Mouse (Mus musculus) yolk sac, embryonic 10.5 days (tissue): ENCODE measurements around the gene Gpa33.

ENCODE experiments used
- DNase-seq: peaks from one replicate; pipeline ENCODE4 v3.0.0-alpha.2; 2017; ENCODE audit warnings: low spot score

Gpa33 gene

GRCm38 (mm10) chr1:166130224-166130860 is at the start of gene Gpa33:
TSS of gene Gpa33 (plus strand) at chr1:166130238.
- no peak for DNase-seq

GRCm38 (mm10) chr1:166088446-166089170 is 41.4 kb upstream of the Gpa33 start:
- no peak for DNase-seq

DNA sequence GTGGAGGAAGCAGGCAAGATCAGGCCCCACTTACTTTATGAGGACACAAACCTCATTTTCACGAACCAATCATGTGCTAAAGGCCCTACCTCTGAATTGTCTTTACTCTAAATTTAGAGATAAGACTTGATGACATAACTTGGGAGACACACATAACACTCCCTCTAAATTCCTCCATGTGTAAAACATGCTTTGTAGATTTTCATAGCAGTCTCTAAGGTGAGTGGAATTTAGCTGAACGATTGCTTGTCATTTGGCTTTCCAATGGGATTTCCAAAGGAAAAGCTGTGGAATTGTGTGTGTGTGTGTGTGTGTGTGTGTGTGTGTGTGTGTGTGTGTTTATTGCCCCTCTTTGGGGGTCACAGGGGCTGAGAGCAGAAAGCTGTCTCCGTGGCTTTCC is 40.7 kb upstream of the Gpa33 start:
- DNase-seq: no peak

- no peak for DNase-seq
Measured at GRCm38 (mm10) chr1:166089739-166090138, 40.3 kb upstream of the Gpa33 start.

- DNase-seq: no peak
Measured at GRCm38 (mm10) chr1:166090306-166090705, 39.7 kb upstream of the Gpa33 start.

DNA sequence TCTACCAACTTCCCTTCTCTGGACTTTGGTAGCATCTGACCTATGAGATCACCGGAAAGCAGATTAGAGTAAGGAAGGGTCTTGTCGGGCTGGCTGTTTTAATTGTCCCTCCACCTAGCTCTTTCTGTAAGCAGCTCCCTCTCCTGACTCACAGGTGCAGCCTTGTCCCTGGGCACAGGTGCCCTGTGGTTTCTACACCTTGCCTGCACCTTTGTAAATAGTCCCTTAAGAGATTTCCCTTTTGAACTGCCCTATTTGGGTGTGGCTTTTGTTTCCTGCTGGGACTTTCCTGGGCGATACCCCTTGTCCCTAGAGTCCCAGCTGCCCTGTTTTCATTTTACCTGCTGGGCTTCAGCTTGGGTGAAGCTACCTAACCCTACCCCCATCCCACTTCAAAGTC is 35.6 kb upstream of the Gpa33 start:
- DNase-seq: no peak

DNA sequence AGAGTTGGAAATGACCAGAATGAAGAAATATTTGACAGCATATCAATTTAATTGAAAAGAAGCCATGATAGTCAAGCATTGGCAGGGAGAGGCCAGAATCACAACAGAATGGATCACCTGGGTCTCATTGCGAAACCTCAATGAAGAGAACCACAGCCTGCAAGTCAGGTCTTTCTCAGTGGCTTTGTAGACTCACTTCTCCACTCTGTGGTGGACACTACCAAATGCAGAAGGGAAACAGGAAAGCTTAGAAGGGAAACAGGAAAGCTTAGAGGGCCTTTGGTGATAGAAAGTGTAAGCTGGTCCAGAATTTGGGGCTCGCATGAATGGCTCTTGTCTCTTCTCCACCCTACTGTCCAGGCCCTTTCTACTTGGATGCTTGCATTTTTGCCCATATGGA is 31.9 kb upstream of the Gpa33 start:
- DNase-seq: no peak

- peak; percentile 19 for DNase-seq
Measured at GRCm38 (mm10) chr1:166102920-166103608, 27.0 kb upstream of the Gpa33 start.

GRCm38 (mm10) chr1:166104858-166105257 is 25.2 kb upstream of the Gpa33 start:
- no peak for DNase-seq

GRCm38 (mm10) chr1:166105464-166105863 is 24.6 kb upstream of the Gpa33 start:
- DNase-seq: no peak

- no peak for DNase-seq
Measured at GRCm38 (mm10) chr1:166114986-166115385, 15.1 kb upstream of the Gpa33 start.

- DNase-seq: no peak
Measured at GRCm38 (mm10) chr1:166115719-166116118, 14.3 kb upstream of the Gpa33 start.

DNA sequence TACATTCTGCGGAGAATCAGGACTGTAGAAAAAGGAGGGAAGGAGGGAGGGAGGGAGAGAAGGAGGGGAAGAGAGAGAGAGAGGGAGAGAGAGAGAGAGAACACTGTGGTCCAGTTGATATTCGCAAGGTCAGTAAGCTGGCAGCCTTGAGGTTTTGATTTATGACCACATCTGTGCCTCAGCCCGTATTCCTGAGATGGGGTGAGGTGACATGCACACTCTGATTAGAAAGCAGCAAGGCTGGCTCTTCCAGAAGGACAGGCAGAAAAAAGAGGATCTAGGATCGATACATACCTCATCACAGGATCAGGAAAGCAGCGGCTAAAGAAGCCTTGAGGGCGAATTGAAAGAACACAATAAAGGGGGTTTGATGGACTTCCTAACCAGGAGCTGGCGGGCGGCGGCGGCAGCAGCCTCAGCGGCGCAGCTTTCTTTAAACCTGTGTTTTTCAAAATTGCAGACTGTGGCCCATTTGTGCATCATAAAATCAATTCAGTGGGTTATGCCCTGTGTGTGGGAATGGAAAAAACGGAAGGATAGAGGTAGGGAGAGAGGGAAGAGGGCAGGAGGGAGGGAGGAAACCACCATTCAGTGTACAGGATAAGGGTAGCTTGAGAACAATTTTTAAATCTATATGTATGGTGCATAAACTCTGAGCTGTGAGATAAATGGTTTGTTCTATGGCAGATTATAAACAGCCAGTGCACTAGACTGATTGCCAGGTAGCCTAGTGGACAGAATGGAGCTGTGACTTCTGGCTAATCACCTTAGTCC is 12.0 kb upstream of the Gpa33 start:
- DNase-seq: no peak

DNA sequence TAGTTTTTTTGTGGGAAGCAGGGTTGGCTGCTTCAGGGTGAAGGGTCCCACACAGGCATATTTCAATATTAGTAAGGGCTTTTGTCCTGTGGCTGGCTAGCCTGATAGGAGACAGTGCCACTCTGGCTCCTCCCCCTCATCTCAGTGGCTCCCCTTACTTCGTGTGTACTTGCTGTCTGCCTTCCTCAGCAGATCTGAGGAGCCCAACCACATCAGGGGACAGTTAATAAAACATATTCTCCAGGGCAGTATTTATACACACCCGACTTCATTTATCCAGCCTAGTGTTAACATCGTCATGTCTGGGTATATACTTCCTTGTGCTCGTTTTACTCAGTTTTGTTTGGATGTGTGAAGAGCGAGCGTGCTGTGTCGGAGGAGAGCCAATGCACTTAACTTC is 7.9 kb upstream of the Gpa33 start:
- no peak for DNase-seq

GRCm38 (mm10) chr1:166123045-166123444 is 7.0 kb upstream of the Gpa33 start:
- no peak for DNase-seq

DNA sequence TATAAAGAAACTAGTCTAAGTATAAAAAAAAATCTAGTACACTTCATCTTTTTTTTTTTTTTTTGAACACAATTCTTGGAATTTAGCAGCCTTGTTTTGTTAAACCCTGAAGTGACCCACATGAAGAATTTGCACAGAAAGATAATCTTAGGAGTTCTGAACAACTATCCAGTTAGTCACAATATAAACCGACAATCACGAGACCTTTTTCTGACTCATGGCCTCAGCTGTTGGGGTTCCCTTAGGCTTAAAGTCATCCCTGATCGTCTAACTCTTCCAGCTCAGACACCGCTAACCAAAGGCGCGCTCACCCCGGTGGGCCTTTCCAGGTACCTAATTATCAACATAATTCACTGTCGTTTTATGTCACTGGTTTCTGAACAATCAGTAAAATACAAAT is 6.3 kb upstream of the Gpa33 start:
- no peak for DNase-seq

- DNase-seq: no peak
Measured at GRCm38 (mm10) chr1:166124932-166125593, 5.0 kb upstream of the Gpa33 start.

- no peak for DNase-seq
Measured at GRCm38 (mm10) chr1:166126290-166126689, 3.7 kb upstream of the Gpa33 start.

- DNase-seq: peak; percentile 14
Measured at GRCm38 (mm10) chr1:166126795-166127194, 3.2 kb upstream of the Gpa33 start.

- DNase-seq: peak; percentile 29
Measured at GRCm38 (mm10) chr1:166127719-166128118, 2.3 kb upstream of the Gpa33 start, which contains the start of gene Dusp27. TSS of gene Dusp27 (minus strand) at chr1:166127922.

DNA sequence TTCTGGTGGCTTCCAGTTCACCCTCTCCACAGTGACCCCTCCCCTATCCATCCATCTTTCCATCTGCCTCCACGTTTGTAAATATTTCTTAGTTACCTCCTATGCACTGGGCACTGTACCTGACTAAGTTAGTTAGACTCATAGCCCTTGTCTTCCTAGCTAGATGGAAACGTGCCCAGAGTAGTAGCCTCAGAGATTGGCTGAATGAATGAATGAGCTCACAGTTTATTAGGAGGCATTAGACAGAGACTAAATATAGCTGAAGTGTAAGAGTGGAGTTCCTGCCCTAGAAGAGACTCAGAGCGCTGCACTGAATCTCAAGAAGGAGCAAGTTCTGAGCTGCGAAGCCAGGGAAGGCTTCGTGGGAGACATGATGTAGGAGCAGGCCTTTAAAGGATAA is 1.5 kb upstream of the Gpa33 start:
- DNase-seq: no peak

DNA sequence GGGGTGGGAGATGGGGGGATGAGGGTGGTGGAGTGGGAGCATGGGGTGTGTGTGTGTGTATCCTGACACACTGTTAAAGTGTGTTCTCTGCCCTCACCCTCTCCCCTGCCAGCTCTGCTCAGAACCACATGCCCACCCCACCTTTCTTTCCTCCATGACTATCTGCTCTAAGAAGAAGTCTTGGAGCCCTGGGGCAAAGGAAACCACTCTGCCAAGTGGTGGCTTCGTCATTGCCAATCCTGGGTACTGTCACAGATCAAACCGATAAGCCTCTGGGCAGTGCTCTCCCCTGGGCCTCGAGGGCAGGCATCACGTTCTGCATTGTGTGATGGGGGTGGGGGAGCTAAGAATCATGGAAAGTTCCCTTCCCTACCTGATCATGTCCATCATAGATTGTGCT is 2.3 kb downstream of the Gpa33 start:
- DNase-seq: no peak
